Mouse (Mus musculus) 3134 (cell line): ENCODE results near the gene Aldh6a1.

Experiments
- DNase-seq: peaks from one replicate; pipeline ENCODE4 v3.0.0-alpha.2; 2011; ENCODE audit warnings: low spot score; ENCODE audit not compliant: insufficient read length; ENCODE audit errors: extremely low read depth

Aldh6a1 gene

GRCm38 (mm10) chr12:84416834-84417604, 33.8 kb downstream of the Aldh6a1 start, which contains the start of gene Rnf113a2:
Gene Rnf113a2, plus strand, starts transcription at chr12:84417196.
- no peak for DNase-seq

DNA sequence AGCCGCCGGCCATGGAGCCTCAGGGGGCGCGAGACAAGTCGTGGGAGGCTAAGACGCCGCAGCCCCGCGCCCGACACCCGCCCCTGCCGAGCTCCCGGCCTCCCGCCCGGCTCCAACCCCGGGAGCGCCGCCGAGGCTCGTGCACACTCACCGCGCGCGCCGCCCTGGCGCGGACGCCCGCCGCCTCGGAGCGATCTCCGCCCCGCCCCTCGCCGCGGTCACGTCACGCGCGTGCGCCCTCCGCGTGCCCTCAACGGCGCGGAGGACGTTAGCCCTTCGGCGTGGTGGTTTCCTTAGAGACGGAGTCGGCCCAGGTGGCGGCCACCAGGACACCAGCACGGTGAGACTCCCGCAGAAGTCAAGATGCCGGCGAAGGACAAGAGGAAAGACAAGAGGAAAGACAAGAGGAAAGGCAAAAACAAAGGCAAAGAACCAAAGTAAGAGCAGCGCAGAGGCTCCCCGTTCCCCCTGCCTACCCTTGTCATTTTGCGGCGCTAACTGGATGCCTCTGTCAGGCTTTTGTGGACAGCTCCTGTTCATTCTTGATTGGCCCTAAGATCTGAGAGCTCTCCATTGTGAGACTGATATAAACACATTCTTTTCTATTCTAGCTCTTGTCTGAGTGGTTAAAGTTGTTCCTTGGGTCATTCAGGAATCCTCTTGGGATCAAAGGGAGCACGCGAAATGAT, 41.8 kb downstream of the Aldh6a1 start, which contains the start of the genes Entpd5 and Bbof1:
Gene Entpd5 (minus strand): TSS at position 211 of the 689 bp plus-strand sequence.
Gene Bbof1 (plus strand): TSS at position 253 of the 689 bp plus-strand sequence.
- peak; percentile 83 for DNase-seq

- no peak for DNase-seq
Measured at GRCm38 (mm10) chr12:84407874-84408818, 42.7 kb downstream of the Aldh6a1 start.

DNA sequence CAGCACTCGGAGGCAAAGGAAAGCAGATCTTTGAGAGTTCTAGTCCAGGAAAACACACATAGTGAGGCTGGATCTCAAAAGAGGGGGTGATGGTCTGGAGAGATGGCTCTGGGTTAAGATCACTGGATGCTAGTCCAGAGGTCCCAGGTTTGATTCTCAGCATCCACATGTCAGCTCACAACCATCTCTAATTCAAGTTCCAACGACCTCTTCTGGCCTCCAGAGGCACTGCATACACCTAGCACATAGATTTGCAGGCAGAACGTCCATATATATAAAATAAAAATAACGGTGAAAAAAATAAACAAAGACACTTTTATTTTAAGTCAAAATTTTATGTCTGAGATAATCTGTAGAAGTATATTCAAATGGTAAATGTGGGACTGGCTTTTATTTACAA, 43.5 kb downstream of the Aldh6a1 start:
- no peak for DNase-seq

GRCm38 (mm10) chr12:84404541-84404940, 46.3 kb downstream of the Aldh6a1 start:
- no peak for DNase-seq

- no peak for DNase-seq
Measured at GRCm38 (mm10) chr12:84402923-84403322, 47.9 kb downstream of the Aldh6a1 start.

DNA sequence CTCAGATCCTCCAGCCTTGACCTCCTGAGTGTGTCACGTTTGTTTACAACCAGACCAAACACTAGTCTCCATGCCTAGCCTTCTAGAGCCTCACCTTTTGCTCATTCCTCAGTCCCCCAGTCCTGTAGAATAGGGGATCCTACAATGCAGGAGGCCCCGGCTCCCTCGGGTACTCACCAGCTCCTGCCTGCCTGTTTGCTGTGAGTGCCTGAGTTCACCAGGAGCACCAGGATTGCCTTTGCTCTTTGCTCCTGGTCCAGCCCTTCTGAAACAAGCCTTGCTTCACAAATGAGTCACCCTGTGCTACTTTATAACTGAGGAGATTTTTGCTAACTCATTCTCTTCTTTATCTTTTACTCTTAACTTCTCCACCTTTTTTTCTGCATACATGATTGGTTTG, 50.2 kb downstream of the Aldh6a1 start:
- no peak for DNase-seq

DNA sequence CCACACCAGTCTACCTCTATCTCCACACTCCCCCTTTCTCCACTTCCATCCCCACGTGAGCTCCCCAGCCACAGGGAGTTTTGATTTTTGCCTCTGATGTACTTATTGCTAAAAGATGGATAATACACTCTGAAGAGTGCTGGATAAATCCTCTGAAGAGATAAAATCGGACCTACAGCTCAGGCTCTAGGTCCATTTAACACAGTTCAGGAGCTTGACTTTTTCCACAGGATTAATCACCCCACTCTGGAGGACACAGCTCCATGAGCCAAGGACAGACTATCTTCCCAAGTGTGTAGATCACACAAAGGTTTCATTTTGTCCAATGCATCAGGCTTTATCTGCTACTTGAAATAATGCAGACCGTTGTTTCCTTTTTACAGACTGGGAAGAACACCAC, 50.7 kb downstream of the Aldh6a1 start:
- DNase-seq, result no peak

DNA sequence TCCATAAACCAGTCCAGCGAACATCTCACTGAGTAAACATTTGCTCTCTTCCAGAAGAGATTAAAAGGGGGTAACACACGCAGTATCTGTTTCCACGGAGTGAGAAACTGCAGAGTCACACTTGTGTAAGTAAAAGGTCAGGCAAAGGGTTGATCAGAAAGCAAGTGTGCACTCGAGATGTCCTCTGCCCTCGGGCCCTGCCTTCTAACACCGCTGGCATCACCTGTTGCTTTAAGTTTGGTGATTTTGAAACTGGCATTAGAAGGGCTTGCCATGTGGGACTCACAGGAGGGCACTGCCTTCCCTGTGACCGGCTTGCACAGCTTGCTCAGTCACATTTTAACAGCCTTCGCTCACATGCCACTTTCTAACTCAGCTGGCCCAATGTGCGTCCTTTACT, 51.1 kb downstream of the Aldh6a1 start:
- no peak for DNase-seq

DNA sequence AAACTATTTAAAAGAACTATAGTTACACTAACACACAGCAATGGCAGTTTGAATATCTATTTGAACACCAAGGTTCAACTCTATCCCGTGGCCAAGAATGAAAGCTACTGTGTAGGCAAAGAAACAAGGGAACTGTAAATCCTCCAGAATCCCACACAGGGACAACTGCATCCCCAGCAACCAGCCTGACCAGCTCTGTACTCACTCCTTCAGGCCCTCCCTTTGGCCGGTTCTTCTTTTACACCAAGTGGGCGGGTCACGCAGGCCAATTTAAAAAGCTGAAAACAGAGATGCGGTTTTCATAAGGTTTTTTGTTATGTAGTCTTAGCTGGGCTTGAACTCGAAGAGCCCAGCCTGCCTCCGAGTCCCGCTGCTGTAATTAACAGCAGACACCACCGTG, 51.7 kb downstream of the Aldh6a1 start:
- DNase-seq, result no peak

GRCm38 (mm10) chr12:84398629-84399028, 52.2 kb downstream of the Aldh6a1 start:
- DNase-seq, result no peak

GRCm38 (mm10) chr12:84397685-84398084, 53.1 kb downstream of the Aldh6a1 start:
- no peak for DNase-seq

DNA sequence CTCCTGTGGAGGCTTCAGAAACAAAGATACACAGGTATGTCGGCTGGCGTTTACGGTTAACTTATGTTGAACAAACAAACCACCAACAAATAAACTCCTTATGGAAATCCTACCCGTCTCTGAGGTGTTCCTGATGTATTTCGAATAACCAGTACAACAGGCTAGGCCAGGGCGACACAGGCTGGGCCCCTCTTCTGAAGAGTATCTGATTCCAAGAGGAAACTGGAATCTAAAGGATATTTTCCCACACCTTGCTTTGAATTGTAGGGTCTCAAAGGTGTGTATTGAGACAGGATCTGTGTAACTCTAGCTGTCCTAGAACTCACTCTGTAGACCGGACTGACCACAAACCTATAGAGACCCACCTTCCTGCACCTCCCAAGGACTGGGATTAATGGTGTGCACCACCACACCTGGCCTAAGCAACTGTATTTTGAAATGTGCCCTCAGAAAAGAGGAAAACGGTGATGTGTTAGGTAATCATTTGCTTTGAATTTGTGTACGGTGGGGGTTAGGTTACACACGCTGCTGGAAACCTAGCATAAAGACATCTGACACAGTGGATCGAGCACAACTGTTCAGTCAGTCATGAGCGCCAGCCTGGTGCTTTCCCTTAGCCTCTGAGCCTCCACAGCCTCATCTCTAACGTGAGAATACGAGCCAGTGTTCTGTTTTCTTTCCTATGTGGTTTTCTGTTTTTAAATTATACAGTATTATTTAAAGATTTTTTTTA, 53.7 kb downstream of the Aldh6a1 start:
- DNase-seq, result no peak

GRCm38 (mm10) chr12:84393847-84394246, 57.0 kb downstream of the Aldh6a1 start:
- DNase-seq, result peak; percentile 15

- DNase-seq, result no peak
Measured at GRCm38 (mm10) chr12:84392681-84393080, 58.1 kb downstream of the Aldh6a1 start.

GRCm38 (mm10) chr12:84390336-84390735, 60.5 kb downstream of the Aldh6a1 start:
- DNase-seq, result no peak

GRCm38 (mm10) chr12:84388774-84389400, 61.9 kb downstream of the Aldh6a1 start:
- DNase-seq, result no peak

GRCm38 (mm10) chr12:84388097-84388496, 62.7 kb downstream of the Aldh6a1 start:
- no peak for DNase-seq

- DNase-seq, result no peak
Measured at GRCm38 (mm10) chr12:84385408-84385807, 65.4 kb downstream of the Aldh6a1 start.

- no peak for DNase-seq
Measured at GRCm38 (mm10) chr12:84384644-84385081, 66.1 kb downstream of the Aldh6a1 start.
